Mouse (Mus musculus): ENCODE data around the gene Suv39h2. TPM values are rescaled to one million over a fixed set of nuclear protein-coding genes. Genes with fewer than 3 reads are reported as not detected.
A peak's percentile ranks its signal among the peaks of the same experiment; 100 is the strongest.

Gene Suv39h2
- polyA plus RNA-seq, 1 experiment from 2014 or later, result 27.2 TPM

- H3K4me1 ChIP-seq (replicated peaks), result peaks cover 21% of the 10 kb centered on the region
- no peaks in the 10 kb centered on the region for H3K9me3 ChIP-seq
- H3K27ac ChIP-seq, result no peak overlapping the region
- peaks cover 29% of the 10 kb centered on the region for H3K27me3 ChIP-seq (ENCODE audit: insufficient read depth, poor library complexity, severe bottlenecking)
- no peaks in the 10 kb centered on the region for H3K36me3 ChIP-seq
- WGBS, result 70% methylated on average over 1 of the region's 1 CpGs
- H3K4me3 ChIP-seq, result no peak overlapping the region
- DNase-seq (ENCODE audit: low spot score), result no peak
Observed at GRCm38 (mm10) chr2:3415676-3416075, 59.2 kb downstream of the Suv39h2 start.

GRCm38 (mm10) chr2:3414241-3414640, 60.6 kb downstream of the Suv39h2 start:
- DNase-seq (ENCODE audit: low spot score), result peak; percentile 67
- Histone ChIP-seq H3K4me3 (no peak overlapping the region), H3K27me3 (ENCODE audit: insufficient read depth, poor library complexity, severe bottlenecking) (peaks cover 29% of the 10 kb centered on the region), H3K36me3 (no peaks in the 10 kb centered on the region), H3K4me1 (replicated peaks) (peaks cover 7% of the 10 kb centered on the region; the same call in 1 of the 2 replicates), H3K27ac (no peak overlapping the region), H3K9me3 (no peaks in the 10 kb centered on the region)
- 46% methylated on average over 4 of the region's 4 CpGs for WGBS

GRCm38 (mm10) chr2:3407756-3408155, 67.1 kb downstream of the Suv39h2 start:
- no peaks in the 10 kb centered on the region for H3K36me3 ChIP-seq
- no peak for DNase-seq (ENCODE audit: low spot score)
- 83% methylated on average over 7 of the region's 7 CpGs for WGBS
- no peak overlapping the region for H3K4me3 ChIP-seq
- H3K9me3 ChIP-seq, result no peaks in the 10 kb centered on the region
- H3K27ac ChIP-seq, result no peak overlapping the region
- H3K27me3 ChIP-seq (ENCODE audit: insufficient read depth, poor library complexity, severe bottlenecking), result no peaks in the 10 kb centered on the region
- H3K4me1 ChIP-seq (replicated peaks), result no peaks in the 10 kb centered on the region

- H3K27ac ChIP-seq, result no peak overlapping the region
- no peaks in the 10 kb centered on the region for H3K9me3 ChIP-seq
- H3K4me1 ChIP-seq (replicated peaks), result no peaks in the 10 kb centered on the region
- DNase-seq (ENCODE audit: low spot score), result no peak
- no peak overlapping the region for H3K4me3 ChIP-seq
- H3K36me3 ChIP-seq, result no peaks in the 10 kb centered on the region
- WGBS, result 88% methylated on average over 4 of the region's 4 CpGs
- H3K27me3 ChIP-seq (ENCODE audit: insufficient read depth, poor library complexity, severe bottlenecking), result no peaks in the 10 kb centered on the region
Observed at GRCm38 (mm10) chr2:3405981-3406380, 68.8 kb downstream of the Suv39h2 start.

Other genes with a start within 250 kb of the Suv39h2 start
- gene Nmt2, start 190.8 kb downstream of the Suv39h2 start, polyA plus RNA-seq (2016; fragmentation: Nextera tagmentation; extraction: Ambion mirVana), result 57.5 and 65.1 TPM in 2 replicates
- gene Rpp38, start 142.4 kb downstream of the Suv39h2 start, polyA plus RNA-seq (2016; fragmentation: Nextera tagmentation; extraction: Ambion mirVana), result 17.0 and 22.1 TPM in 2 replicates
- gene Acbd7, start 138.9 kb downstream of the Suv39h2 start, polyA plus RNA-seq (2016; fragmentation: Nextera tagmentation; extraction: Ambion mirVana), result 0.67 TPM in 1 of 2 replicates, not detected in the other
- gene Olah, start 77.8 kb downstream of the Suv39h2 start, polyA plus RNA-seq (2016; fragmentation: Nextera tagmentation; extraction: Ambion mirVana), result not detected in 2 replicates
- gene Meig1, start 52.4 kb downstream of the Suv39h2 start, polyA plus RNA-seq (2016; fragmentation: Nextera tagmentation; extraction: Ambion mirVana), result 1.3 and 6.5 TPM in 2 replicates
- gene Dclre1c, start 50.9 kb downstream of the Suv39h2 start, polyA plus RNA-seq (2016; fragmentation: Nextera tagmentation; extraction: Ambion mirVana), result 7.4 and 8.4 TPM in 2 replicates
- gene Gm45902, start 37.8 kb upstream of the Suv39h2 start, polyA plus RNA-seq (2016; fragmentation: Nextera tagmentation; extraction: Ambion mirVana), result 8.8 and 10.5 TPM in 2 replicates
- gene Hspa14, start 37.8 kb upstream of the Suv39h2 start, polyA plus RNA-seq (2016; fragmentation: Nextera tagmentation; extraction: Ambion mirVana), result 110 and 136 TPM in 2 replicates
- 0.14 and 0.27 TPM in 2 replicates for gene Cdnf, start 38.0 kb upstream of the Suv39h2 start, polyA plus RNA-seq (2016; fragmentation: Nextera tagmentation; extraction: Ambion mirVana)
- 44.2 and 46.8 TPM in 2 replicates for gene Fam107b, start 95.5 kb upstream of the Suv39h2 start, polyA plus RNA-seq (2016; fragmentation: Nextera tagmentation; extraction: Ambion mirVana)